Mouse (Mus musculus) CH12.LX (cell line): ENCODE results near the gene Polr2a. TPM values are rescaled to one million over a fixed set of nuclear protein-coding genes. Genes with fewer than 3 reads are reported as not detected.

Source experiments
- DNase-seq: peaks from one replicate; pipeline ENCODE4 v3.0.0-alpha.2; 2013; ENCODE audit errors: extremely low read depth
- H3K27ac ChIP-seq: 2 replicates; pipeline ENCODE4 v1.5.1; 2012; ENCODE audit warnings: low read depth, mild to moderate bottlenecking, control low read depth, moderate library complexity; ENCODE audit not compliant: insufficient read depth
- H3K27me3 ChIP-seq: replicated peaks from 2 replicates; pipeline ENCODE3; 2012; ENCODE audit warnings: inconsistent platforms
- H3K36me3 ChIP-seq, 2 experiments: replicated peaks in 1 of 2; 2 replicates each; pipeline versions ENCODE3 to v1.6.1; 2012; ENCODE audit warnings: inconsistent platforms in 1 of 2, low read length in 1 of 2, mild to moderate bottlenecking in 1 of 2, mixed read lengths in 1 of 2, moderate library complexity in 1 of 2; ENCODE audit not compliant: control insufficient read depth in 1 of 2, insufficient read depth in 1 of 2
- H3K4me1 ChIP-seq, 2 experiments: 2 replicates each; pipeline ENCODE4 v1.6.1; 2012; ENCODE audit warnings: inconsistent platforms in 1 of 2, moderate library complexity in 1 of 2; ENCODE audit not compliant: insufficient read depth in 2 of 2, control insufficient read depth in 1 of 2
- H3K4me2 ChIP-seq: 2 replicates; pipeline ENCODE4 v1.6.1; 2012; ENCODE audit warnings: low read depth, mild to moderate bottlenecking, control low read depth; ENCODE audit not compliant: poor library complexity, insufficient read depth, severe bottlenecking
- H3K4me3 ChIP-seq, 3 experiments: fragments of 150-350 bp in 1 of 3; sonication (generic) in 1 of 3; replicated peaks in 1 of 3; 2 replicates each; pipeline versions ENCODE3 to v1.5.1; 2011 to 2012; ENCODE audit warnings: low read depth in 2 of 3, low read length in 2 of 3, mild to moderate bottlenecking in 2 of 3, moderate library complexity in 2 of 3, control low read depth in 1 of 3, improper control_type of control experiment in 1 of 3, inconsistent platforms in 1 of 3, mixed read lengths in 1 of 3; ENCODE audit not compliant: poor library complexity in 1 of 3
- H3K79me2 ChIP-seq: replicated peaks from 2 replicates; pipeline ENCODE4 v1.6.1; 2012; ENCODE audit warnings: mild to moderate bottlenecking, moderate library complexity; ENCODE audit not compliant: control insufficient read depth, poor library complexity, insufficient read depth, severe bottlenecking; ENCODE audit errors: extremely low read depth
- H3K9ac ChIP-seq: 2 replicates; pipeline ENCODE4 v1.6.1; 2012; ENCODE audit warnings: low read depth, mild to moderate bottlenecking, control low read depth, moderate library complexity; ENCODE audit not compliant: insufficient read depth
- H3K9me3 ChIP-seq: replicated peaks from 2 replicates; pipeline ENCODE3; 2012; ENCODE audit warnings: low read length, inconsistent platforms, mixed read lengths
- BHLHE40 ChIP-seq: IDR thresholded peaks from 2 replicates; pipeline ENCODE4 v1.6.1; 2011; ENCODE audit warnings: mild to moderate bottlenecking, low read depth, low read length, improper control_type of control experiment
- CHD1 ChIP-seq: IDR thresholded peaks from 2 replicates; pipeline ENCODE4 v1.6.1; 2012; ENCODE audit warnings: low read depth, low read length, improper control_type of control experiment, inconsistent platforms
- IRF4 ChIP-seq: IDR thresholded peaks from 2 replicates; pipeline ENCODE4 v1.6.1; 2014; ENCODE audit warnings: low read depth, mild to moderate bottlenecking, inconsistent platforms, low read length, improper control_type of control experiment
- JUN ChIP-seq: IDR thresholded peaks from 2 replicates; pipeline ENCODE4 v1.6.1; 2011; ENCODE audit warnings: low read depth, mild to moderate bottlenecking, low read length, improper control_type of control experiment, moderate library complexity; ENCODE audit not compliant: insufficient read depth
- KAT2A ChIP-seq: IDR thresholded peaks from 2 replicates; pipeline ENCODE4 v1.6.1; 2012; ENCODE audit warnings: low read length, improper control_type of control experiment, inconsistent platforms; ENCODE audit not compliant: insufficient replicate concordance
- MAFK ChIP-seq: IDR thresholded peaks from 2 replicates; pipeline ENCODE4 v1.6.1; 2011; ENCODE audit warnings: low read length, improper control_type of control experiment; ENCODE audit not compliant: insufficient replicate concordance
- MAX ChIP-seq: IDR thresholded peaks from 2 replicates; pipeline ENCODE4 v1.6.1; 2011; ENCODE audit warnings: low read length, improper control_type of control experiment
- MEF2A ChIP-seq: IDR thresholded peaks from 2 replicates; pipeline ENCODE4 v1.6.1; 2014; ENCODE audit warnings: low read depth, mild to moderate bottlenecking, inconsistent platforms, low read length, improper control_type of control experiment, borderline replicate concordance
- MYC ChIP-seq: IDR thresholded peaks from 2 replicates; pipeline ENCODE4 v1.6.1; 2011; ENCODE audit warnings: low read depth, mild to moderate bottlenecking, improper control_type of control experiment, low read length
- NRF1 ChIP-seq: IDR thresholded peaks from 2 replicates; pipeline ENCODE4 v1.6.1; 2014; ENCODE audit warnings: low read depth, mild to moderate bottlenecking, inconsistent platforms, low read length, improper control_type of control experiment, moderate library complexity
- POLR2AphosphoS2 ChIP-seq: IDR thresholded peaks from 2 replicates; pipeline ENCODE4 v1.6.1; 2011; ENCODE audit warnings: low read depth, low read length, improper control_type of control experiment
- SIN3A ChIP-seq: IDR thresholded peaks from 2 replicates; pipeline ENCODE4 v1.6.1; 2012; ENCODE audit warnings: low read length, improper control_type of control experiment, inconsistent platforms
- SMC3 ChIP-seq: IDR thresholded peaks from 2 replicates; pipeline ENCODE4 v1.6.1; 2011; ENCODE audit warnings: low read depth, low read length, improper control_type of control experiment
- TBP ChIP-seq: conservative IDR thresholded peaks from 2 replicates; pipeline ENCODE4 v1.6.1; 2011; ENCODE audit warnings: low read depth, low read length, improper control_type of control experiment
- TCF12 ChIP-seq: IDR thresholded peaks from 2 replicates; pipeline ENCODE4 v1.6.1; 2014; ENCODE audit warnings: low read depth, mild to moderate bottlenecking, inconsistent platforms, low read length, improper control_type of control experiment
- USF1 ChIP-seq: IDR thresholded peaks from 2 replicates; pipeline ENCODE4 v1.6.1; 2014; ENCODE audit warnings: low read depth, mild to moderate bottlenecking, inconsistent platforms, low read length, improper control_type of control experiment
- USF2 ChIP-seq: conservative IDR thresholded peaks from 2 replicates; pipeline ENCODE4 v1.6.1; 2011; ENCODE audit warnings: low read depth, low read length, improper control_type of control experiment
- ZC3H11A ChIP-seq: IDR thresholded peaks from 2 replicates; pipeline ENCODE4 v1.6.1; 2012; ENCODE audit warnings: low read depth, mild to moderate bottlenecking, inconsistent platforms, low read length, improper control_type of control experiment
- ZKSCAN1 ChIP-seq: IDR thresholded peaks from 2 replicates; pipeline ENCODE4 v1.6.1; 2012; ENCODE audit warnings: low read depth, inconsistent platforms, low read length, improper control_type of control experiment, borderline replicate concordance
- dilution Hi-C: fragments of 300-500 bp; cut with MboI; formaldehyde crosslinking; loops from 2 replicates; pipeline ENCODE4 v1.14.3; 2020; ENCODE audit warnings: low sequenced_read_pairs; ENCODE audit not compliant: extremely low pct_unique_long_range_greater_than_20kb, extremely low pct_ligation_motif_present
- in situ Hi-C: fragments of 300-500 bp; cut with MboI; formaldehyde crosslinking; loops from 3 replicates; pipeline ENCODE4 v1.14.3; 2019; ENCODE audit warnings: low sequenced_read_pairs, low pct_ligation_motif_present, low pct_unique_long_range_greater_than_20kb, mixed read lengths
- polyA plus RNA-seq: library from polyadenylated mRNA; unstranded; fragments of >175 nt; gene quantifications from 2 replicates; pipeline ENCODE4 v1.2.1, GENCODE M21; 2012; ENCODE audit warnings: low read depth; ENCODE audit not compliant: insufficient read length
- total RNA-seq, 2 experiments: library from RNA; depleted of rRNA; stranded (reverse); fragments of 300-350 nt in 1 of 2; fragments of >200 nt in 1 of 2; gene quantifications; 2 replicates each; pipeline ENCODE4 v1.2.3; 2012 to 2014

Polr2a gene
- total and polyA plus RNA-seq, 3 experiments, result 14.8 to 162 (median 45.0) TPM

- no peak for TF ChIP-seq ZC3H11A
- peak; percentile 86 for TF ChIP-seq TBP
- TF ChIP-seq ZKSCAN1, result no peak
- TF ChIP-seq MAX, result no peak
- TF ChIP-seq POLR2AphosphoS2, result no peak
- TF ChIP-seq USF1, result no peak
- TF ChIP-seq TCF12, result peak; percentile 73
- no peak for TF ChIP-seq SMC3
- 0 out of 2 replicates have a peak, but pooled peaks have one; percentile 18 for TF ChIP-seq MAFK
- TF ChIP-seq MEF2A, result peak; percentile 77
- TF ChIP-seq JUN, result no peak
Observed at GRCm38 (mm10) chr11:69774961-69775360, 16.5 kb upstream of the Polr2a start (continued).

- Histone ChIP-seq H3K4me3 (peak overlapping the region in 1 of 3 experiments; percentile 5), H3K27me3 (peaks cover 4% of the 10 kb centered on the region), H3K79me2 (no peaks in the 10 kb centered on the region; the same call in 1 of the 2 replicates), H3K4me2 (no peak overlapping the region), H3K36me3 (no peaks in the 10 kb centered on the region), H3K9me3 (no peaks in the 10 kb centered on the region), H3K27ac (no peak overlapping the region), H3K4me1 (peaks cover 13 to 21% of the 10 kb centered on the region in 2 experiments), H3K9ac (no peak overlapping the region)
- no peak for DNase-seq
- in situ Hi-C loops, result no loop called here
- dilution Hi-C loops, result no loop called here
- TF ChIP-seq ZKSCAN1 (no peak), MAX (no peak), IRF4 (no peak), BHLHE40 (no peak), MYC (no peak), USF2 (no peak), CHD1 (no peak), SIN3A (no peak), KAT2A (no peak), NRF1 (no peak)
Observed at GRCm38 (mm10) chr11:69767625-69767909, 9.1 kb upstream of the Polr2a start.
